12 mouse cellular contexts compared by ENCODE assay signal in the genomic region with DNA sequence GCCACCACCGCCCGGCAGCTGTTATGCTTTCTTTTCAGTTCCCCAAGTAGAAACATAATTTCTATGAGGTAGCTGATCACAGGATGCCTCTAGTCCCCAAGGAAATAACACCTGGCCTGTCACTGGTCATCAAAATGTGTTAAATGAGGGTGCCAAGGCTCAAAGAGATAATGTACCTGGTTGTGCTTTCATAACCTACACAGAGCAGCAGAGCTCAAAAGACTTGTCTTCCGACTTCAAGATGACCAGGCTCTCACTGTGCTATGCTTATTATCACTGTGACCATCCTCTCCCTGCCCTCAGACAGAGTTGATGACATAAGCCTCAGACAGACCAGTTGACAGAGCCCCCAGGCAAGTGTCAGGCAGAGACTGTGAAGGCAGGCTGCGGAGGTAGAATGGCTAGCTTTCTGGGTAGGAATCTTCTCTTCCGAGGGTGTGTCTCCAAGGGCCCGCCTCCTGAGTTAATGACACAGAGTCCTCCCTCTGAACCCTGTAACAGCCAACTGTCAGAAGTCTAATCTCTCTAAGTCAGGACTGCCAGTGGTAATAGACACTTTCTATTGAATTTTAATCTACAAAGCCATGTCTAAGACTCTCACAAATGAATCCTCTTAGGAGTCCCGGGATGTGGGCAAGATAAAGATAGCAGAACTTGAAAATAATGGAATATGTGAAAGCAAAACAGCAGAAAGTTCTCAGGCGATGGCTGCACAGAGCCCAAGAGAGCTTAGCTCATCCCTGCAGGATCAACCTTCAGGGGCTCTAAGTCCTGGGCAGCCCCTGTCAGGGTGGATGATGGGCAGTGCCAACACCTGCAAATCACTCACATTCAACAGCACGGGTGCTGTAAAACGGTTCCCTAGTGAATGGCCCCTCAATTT. TPM values are rescaled to one million over a fixed set of nuclear protein-coding genes. Genes with fewer than 3 reads are reported as not detected.
A peak's percentile ranks its signal among the peaks of the same experiment; 100 is the strongest.
DNase-seq lines count a peak whose midpoint lies in the region; ATAC-seq and TF ChIP-seq lines count a peak whose summit lies in the region.
"Had no signal": no experiment of that assay in that cellular context is flagged by ENCODE, and none has a peak within 500 bp of the region (broad histone marks: within the 10 kb centered on the region; RNA-seq: fewer than 3 reads in every experiment).

No protein-coding gene starts in this region.

- 67% methylated on average over 10 of the region's 10 CpGs for whole genome bisulfite sequencing in stomach, embryonic 15.5 days
- 69% methylated on average over 10 of the region's 10 CpGs for WGBS in stomach, postnatal 0 days

- TF ChIP-seq CTCF in stomach, postnatal 0 days (IDR thresholded peaks at IDR 0.05; ENCODE audit: low read depth): no peak

- H3K4me1 ChIP-seq in stomach, embryonic 15.5 days: no peaks in the 10 kb centered on the region
- H3K4me1 ChIP-seq in stomach, postnatal 0 days (replicated peaks; ENCODE audit: control insufficient read depth, insufficient read depth): no peaks in the 10 kb centered on the region

- no peak overlapping the region for H3K4me3 ChIP-seq in stomach, embryonic 15.5 days (replicated peaks)
- H3K4me3 ChIP-seq in stomach, postnatal 0 days (ENCODE audit: low read depth, low read length): no peak overlapping the region

- H3K36me3 ChIP-seq in stomach, embryonic 15.5 days: no peaks in the 10 kb centered on the region
- no peaks in the 10 kb centered on the region for H3K36me3 ChIP-seq in stomach, postnatal 0 days (ENCODE audit: control insufficient read depth, insufficient read depth, low read length)

- no peaks in the 10 kb centered on the region for H3K9me3 ChIP-seq in stomach, embryonic 15.5 days
- no peaks in the 10 kb centered on the region for H3K9me3 ChIP-seq in stomach, postnatal 0 days (ENCODE audit: control insufficient read depth, low read length)

- DNase-seq in stomach, postnatal 0 days (ENCODE audit: low spot score): no peak
- no peak for DNase-seq in adrenal gland, postnatal 25 days
- no peak for DNase-seq in right cerebral cortex, postnatal 14 days
- DNase-seq in layer of hippocampus, postnatal 10 days (ENCODE audit: low spot score in 2 of 2): no peak
- DNase-seq: heart, postnatal 14 days; kidney, adult 11 months; right cerebral cortex, postnatal 25 days had no signal

- H3K27ac ChIP-seq in stomach, embryonic 15.5 days: no peak overlapping the region
- no peak overlapping the region for H3K27ac ChIP-seq in stomach, postnatal 0 days (replicated peaks)

- no peak for TF ChIP-seq EP300 in stomach, postnatal 0 days (optimal IDR thresholded peaks at IDR 0.05)

- ATAC-seq in stomach, embryonic 15.5 days (ENCODE audit: insufficient read depth, low FRiP score, low read depth): peak; percentile 73; the same call in 1 of the 2 replicates
- no peak for ATAC-seq in stomach, postnatal 0 days (ENCODE audit: low FRiP score, low TSS enrichment)
- peak; percentile 97 for ATAC-seq in erythroid progenitor cell, adult 5-6 weeks (replicated peaks; ENCODE audit: low FRiP score, poor library complexity, severe bottlenecking)
- peak; percentile 52 for ATAC-seq in megakaryocyte, adult 5-6 weeks (ENCODE audit: poor library complexity, severe bottlenecking)
- ATAC-seq in activated CD4-positive, CD25-positive, alpha-beta regulatory T cell, adult 4 months: no peak
- ATAC-seq: forebrain, embryonic 16.5 days had no signal

- no peak overlapping the region for H3K4me2 ChIP-seq in stomach, embryonic 15.5 days
- H3K4me2 ChIP-seq in stomach, postnatal 0 days (replicated peaks; ENCODE audit: low read depth): no peak overlapping the region

- no peaks in the 10 kb centered on the region for H3K27me3 ChIP-seq in stomach, embryonic 15.5 days (replicated peaks)
- H3K27me3 ChIP-seq in stomach, postnatal 0 days (ENCODE audit: control insufficient read depth, insufficient read depth, low read length): no peaks in the 10 kb centered on the region

- no peak overlapping the region for H3K9ac ChIP-seq in stomach, embryonic 15.5 days
- H3K9ac ChIP-seq in stomach, postnatal 0 days (ENCODE audit: low read length): no peak overlapping the region

RNA-seq across cellular contexts. Expression of gene Htr2a, which starts 31.7 kb away (rescaled TPM):
- polyA plus RNA-seq in stomach, embryonic 15.5 days (2015; fragmentation: Nextera tagmentation; extraction: Ambion mirVana): 0.31 and 0.48 TPM in 2 replicates
- polyA plus RNA-seq in stomach, postnatal 0 days (2015; fragmentation: Nextera tagmentation; extraction: Ambion mirVana): 0.13 and 0.16 TPM in 2 replicates
- total RNA-seq in erythroid progenitor cell, adult 5-6 weeks (2015; ENCODE audit: low replicate concordance): 0.36 and 5.0 TPM in 2 replicates
- total RNA-seq in erythroid progenitor cell, adult 5-6 weeks (2017; ENCODE audit: low replicate concordance): 0.51 TPM in 1 of 2 replicates, not detected in the other
- 0.18 and 0.21 TPM in 2 replicates for total RNA-seq in megakaryocyte, adult 5-6 weeks (2015)
- not detected in 2 replicates for total RNA-seq in megakaryocyte, adult 5-6 weeks (2017)
- under 1 TPM in 1 of 2 experiments, not detected in 1; 0.16 TPM for polyA plus RNA-seq in activated CD4-positive, CD25-positive, alpha-beta regulatory T cell, adult 4 months (2017; shearing (Covaris generic))
- total RNA-seq in adrenal gland, postnatal 25 days (2021): not detected in 2 replicates
- 1 to 10 TPM; 4.8 to 5.5 TPM for total RNA-seq in layer of hippocampus, postnatal 10 days (2021)

RNA-seq across cellular contexts. Expression of gene Esd, which starts 59.7 kb away (rescaled TPM):
- 320 and 334 TPM in 2 replicates for polyA plus RNA-seq in stomach, embryonic 15.5 days (2015; fragmentation: Nextera tagmentation; extraction: Ambion mirVana)
- polyA plus RNA-seq in stomach, postnatal 0 days (2015; fragmentation: Nextera tagmentation; extraction: Ambion mirVana): 364 and 367 TPM in 2 replicates
- total RNA-seq in erythroid progenitor cell, adult 5-6 weeks (2015; ENCODE audit: low replicate concordance): 59.1 and 82.2 TPM in 2 replicates
- total RNA-seq in erythroid progenitor cell, adult 5-6 weeks (2017; ENCODE audit: low replicate concordance): 62.2 and 67.1 TPM in 2 replicates
- total RNA-seq in megakaryocyte, adult 5-6 weeks (2015): 298 and 331 TPM in 2 replicates
- 258 and 294 TPM in 2 replicates for total RNA-seq in megakaryocyte, adult 5-6 weeks (2017)
- polyA plus RNA-seq in activated CD4-positive, CD25-positive, alpha-beta regulatory T cell, adult 4 months (2017; shearing (Covaris generic)): 100 to 1,000 TPM; 245 to 267 TPM
- 328 and 404 TPM in 2 replicates for total RNA-seq in adrenal gland, postnatal 25 days (2021)
- 10 to 100 TPM; 83.8 to 84.3 TPM for total RNA-seq in layer of hippocampus, postnatal 10 days (2021)

Comparison
In these comparisons a context has a peak if more than half of its experiments do, and no peak if none do; other contexts are left out.
1. ATAC-seq: peak in stomach, embryonic 15.5 days (single experiment), erythroid progenitor cell, adult 5-6 weeks (single experiment) and megakaryocyte, adult 5-6 weeks (single experiment); none in stomach, postnatal 0 days (single experiment) and activated CD4-positive, CD25-positive, alpha-beta regulatory T cell, adult 4 months (single experiment).